Mouse (Mus musculus): ENCODE results near the gene Kdm4b. TPM values are rescaled to one million over a fixed set of nuclear protein-coding genes. Genes with fewer than 3 reads are reported as not detected.

Gene Kdm4b
- total and polyA plus RNA-seq, 3 experiments, result 9.1 to 27.5 TPM; not detected in 1

DNA sequence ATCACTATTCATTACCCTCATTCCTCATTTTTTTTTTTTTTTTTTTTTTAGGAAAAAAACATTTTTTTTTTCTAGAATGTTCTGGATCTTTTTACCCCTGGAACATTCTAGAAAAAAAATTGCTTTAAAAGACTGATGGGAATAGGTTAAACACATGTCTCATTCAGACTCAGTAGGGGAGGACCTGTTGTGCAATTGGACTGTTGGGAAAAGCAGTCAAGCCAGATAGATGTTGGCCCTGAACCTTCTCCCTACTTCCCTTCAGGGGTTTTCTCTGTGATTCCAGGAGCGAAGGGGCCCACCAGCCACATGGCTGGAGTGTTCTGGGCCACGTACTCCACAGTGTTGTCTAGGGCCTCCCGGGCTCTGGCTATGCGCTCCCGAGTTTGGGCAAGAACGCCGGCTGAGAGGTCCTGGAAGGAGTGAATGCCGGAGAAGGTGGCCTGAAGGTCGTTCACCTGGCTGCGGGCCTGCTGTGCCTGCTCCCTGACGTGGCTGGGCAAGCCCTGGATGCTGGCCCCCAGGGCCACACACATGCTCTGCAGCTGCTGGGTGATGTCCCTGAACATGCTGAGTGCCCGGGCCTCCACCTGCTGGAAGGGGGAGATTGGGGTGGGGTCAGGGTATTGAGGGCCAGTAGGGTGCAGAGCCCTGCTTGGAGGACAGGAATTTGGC lies 46.2 kb upstream of the Kdm4b start:
- peaks cover 5% of the 10 kb centered on the region for H3K79me2 ChIP-seq (ENCODE audit: control insufficient read depth, insufficient read depth, low read length, poor library complexity)
- DNase-seq (ENCODE audit: low read depth, low spot score), result no peak
- TF ChIP-seq GABPA (IDR thresholded peaks at IDR 0.05; ENCODE audit: low read depth, low read length) (no peak), HCFC1 (IDR thresholded peaks at IDR 0.05; ENCODE audit: low read depth, low read length) (no peak), EP300 (IDR thresholded peaks at IDR 0.05; ENCODE audit: low read depth in 1 of 2, low read length in 2 of 2) (no peak), ELF1 (IDR thresholded peaks at IDR 0.05; ENCODE audit: low read depth, low read length) (no peak), CHD2 (IDR thresholded peaks at IDR 0.05; ENCODE audit: low read length) (no peak), CHD1 (IDR thresholded peaks at IDR 0.05; ENCODE audit: low read depth, low read length) (no peak), MAFK (IDR thresholded peaks at IDR 0.05; ENCODE audit: borderline replicate concordance, low read depth, low read length) (no peak), ZC3H11A (IDR thresholded peaks at IDR 0.05; ENCODE audit: low read depth, low read length) (no peak), JUND (IDR thresholded peaks at IDR 0.05; ENCODE audit: low read depth, low read length) (no peak), MAZ (IDR thresholded peaks at IDR 0.05; ENCODE audit: low read depth, low read length) (no peak), MXI1 (IDR thresholded peaks at IDR 0.05; ENCODE audit: low read depth, low read length) (no peak)
- no peaks in the 10 kb centered on the region for H3K27me3 ChIP-seq (ENCODE audit: control insufficient read depth in 1 of 2, insufficient read depth in 2 of 2, low read length in 2 of 2)
- H3K36me3 ChIP-seq (ENCODE audit: control insufficient read depth in 1 of 2, insufficient read depth in 2 of 2, low read length in 2 of 2), result peaks cover 0 to 4% of the 10 kb centered on the region in 2 experiments; a peak in 1 of 4 replicates
- peaks cover 3 to 17% of the 10 kb centered on the region in 2 experiments; a peak in 3 of 4 replicates for H3K4me1 ChIP-seq (ENCODE audit: control insufficient read depth in 1 of 2, insufficient read depth in 2 of 2, low read length in 2 of 2)
- no peaks in the 10 kb centered on the region for H3K9me3 ChIP-seq (replicated peaks; ENCODE audit: insufficient read depth, low read length)
- H3K27ac ChIP-seq (ENCODE audit: control insufficient read depth, low read depth, low read length), result no peak overlapping the region
- no peak overlapping the region for H3K4me3 ChIP-seq (ENCODE audit: control insufficient read depth in 1 of 2, insufficient read depth in 1 of 2, low read depth in 2 of 2, low read length in 2 of 2)
- no peak overlapping the region for H3K9ac ChIP-seq (ENCODE audit: control insufficient read depth, low read depth, low read length, poor library complexity, severe bottlenecking)

DNA sequence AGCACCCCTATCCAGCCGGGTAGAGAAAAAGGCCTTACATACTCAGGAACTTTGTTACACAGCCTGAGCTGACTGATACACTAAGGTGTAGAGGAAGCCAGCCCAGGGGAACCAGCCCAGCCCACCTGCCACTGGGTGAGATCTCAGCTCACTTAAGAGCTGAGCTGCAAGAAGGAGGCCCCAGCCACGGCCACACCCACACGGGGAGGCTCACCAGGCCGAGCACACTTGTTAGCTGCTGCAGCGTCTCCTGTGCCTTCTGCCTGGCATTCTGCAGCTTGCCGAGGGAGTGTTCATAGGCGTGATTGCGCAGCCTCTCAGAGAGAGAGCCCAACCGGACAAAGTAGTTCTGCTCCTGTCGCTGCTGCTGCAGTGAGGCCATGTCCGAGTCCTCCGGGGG lies 44.7 kb upstream of the Kdm4b start:
- Histone ChIP-seq H3K79me2 (ENCODE audit: control insufficient read depth, insufficient read depth, low read length, poor library complexity) (peaks cover 2% of the 10 kb centered on the region), H3K27ac (ENCODE audit: control insufficient read depth, low read depth, low read length) (no peak overlapping the region), H3K27me3 (ENCODE audit: control insufficient read depth in 1 of 2, insufficient read depth in 2 of 2, low read length in 2 of 2) (no peaks in the 10 kb centered on the region), H3K36me3 (ENCODE audit: control insufficient read depth in 1 of 2, insufficient read depth in 2 of 2, low read length in 2 of 2) (peaks cover 0 to 4% of the 10 kb centered on the region in 2 experiments; a peak in 1 of 4 replicates), H3K4me3 (ENCODE audit: control insufficient read depth in 1 of 2, insufficient read depth in 1 of 2, low read depth in 2 of 2, low read length in 2 of 2) (no peak overlapping the region), H3K9ac (ENCODE audit: control insufficient read depth, low read depth, low read length, poor library complexity, severe bottlenecking) (no peak overlapping the region), H3K4me1 (ENCODE audit: control insufficient read depth in 1 of 2, insufficient read depth in 2 of 2, low read length in 2 of 2) (peaks cover 0 to 17% of the 10 kb centered on the region in 2 experiments; a peak in 3 of 4 replicates), H3K9me3 (replicated peaks; ENCODE audit: insufficient read depth, low read length) (no peaks in the 10 kb centered on the region)
- DNase-seq (ENCODE audit: low read depth, low spot score), result no peak
- no peak for TF ChIP-seq USF2 (IDR thresholded peaks at IDR 0.05; ENCODE audit: borderline replicate concordance in 1 of 2, insufficient read depth in 1 of 2, low read depth in 1 of 2, low read length in 2 of 2)
- TF ChIP-seq POLR2AphosphoS2 (IDR thresholded peaks at IDR 0.05; ENCODE audit: low read length), result no peak
- TF ChIP-seq ZC3H11A (IDR thresholded peaks at IDR 0.05; ENCODE audit: low read depth, low read length), result no peak
- TF ChIP-seq JUND (IDR thresholded peaks at IDR 0.05; ENCODE audit: low read depth, low read length), result no peak
- no peak for TF ChIP-seq HCFC1 (IDR thresholded peaks at IDR 0.05; ENCODE audit: low read depth, low read length)
- TF ChIP-seq ETS1 (IDR thresholded peaks at IDR 0.05; ENCODE audit: low read depth, low read length), result no peak
- no peak for TF ChIP-seq RAD21 (IDR thresholded peaks at IDR 0.05; ENCODE audit: low read depth, low read length)
- TF ChIP-seq CTCF (IDR thresholded peaks at IDR 0.05 in 2 of 3, conservative IDR thresholded peaks at IDR 0.05 in 1 of 3; ENCODE audit: control insufficient read depth in 1 of 3, insufficient read depth in 1 of 3, low read depth in 2 of 3, low read length in 3 of 3, poor library complexity in 1 of 3, severe bottlenecking in 1 of 3), result no peak
- no peak for TF ChIP-seq CHD1 (IDR thresholded peaks at IDR 0.05; ENCODE audit: low read depth, low read length)
- TF ChIP-seq CHD2 (IDR thresholded peaks at IDR 0.05; ENCODE audit: low read length), result no peak
- TF ChIP-seq UBTF (IDR thresholded peaks at IDR 0.05; ENCODE audit: borderline replicate concordance, insufficient read depth, low read depth, low read length), result no peak
- TF ChIP-seq TAL1 (IDR thresholded peaks at IDR 0.05; ENCODE audit: low read length), result no peak
- no peak for TF ChIP-seq MAFK (IDR thresholded peaks at IDR 0.05; ENCODE audit: borderline replicate concordance, low read depth, low read length)
- TF ChIP-seq POLR2A (IDR thresholded peaks at IDR 0.05; ENCODE audit: control insufficient read depth in 1 of 2, insufficient read depth in 1 of 2, low read depth in 1 of 2, low read length in 2 of 2, poor library complexity in 1 of 2), result no peak
- TF ChIP-seq ZNF384 (IDR thresholded peaks at IDR 0.05; ENCODE audit: low read depth, low read length), result no peak
- TF ChIP-seq SMC3 (IDR thresholded peaks at IDR 0.05; ENCODE audit: low read depth, low read length), result no peak
- no peak for TF ChIP-seq MXI1 (IDR thresholded peaks at IDR 0.05; ENCODE audit: low read depth, low read length)

Measured in MEL (cell line).